Mouse (Mus musculus) intestine, embryonic 14.5 days (tissue): Measurements from ENCODE around the gene Olfr398. TPM values are rescaled to one million over a fixed set of nuclear protein-coding genes. Genes with fewer than 3 reads are reported as not detected.

ENCODE experiments used
- ATAC-seq: fragments of 200-750 bp; cut with Nextera tagmentation; replicated peaks from 2 replicates; pipeline ENCODE4 v1.8.0; 2017; ENCODE audit warnings: low read depth, moderate number of reproducible peaks, moderate TSS enrichment, moderate library complexity; ENCODE audit not compliant: low FRiP score, low TSS enrichment
- DNase-seq: peaks from one replicate; pipeline ENCODE4 v3.0.0-alpha.2; 2018; ENCODE audit warnings: low spot score
- H3K27ac ChIP-seq: fragments of 300-500 bp; sonication (generic); 2 replicates; pipeline ENCODE4 v1.5.1; 2014; ENCODE audit warnings: low read depth, mild to moderate bottlenecking, control low read depth
- H3K27me3 ChIP-seq: fragments of 300-500 bp; sonication (generic); replicated peaks from 2 replicates; pipeline ENCODE4 v1.6.1; 2014; ENCODE audit warnings: low read length, control low read depth; ENCODE audit not compliant: control insufficient read depth, insufficient read depth
- H3K36me3 ChIP-seq: fragments of 300-500 bp; sonication (generic); 2 replicates; pipeline ENCODE4 v1.6.1; 2014; ENCODE audit warnings: low read length, control low read depth; ENCODE audit not compliant: control insufficient read depth, insufficient read depth
- H3K4me1 ChIP-seq: fragments of 300-500 bp; sonication (generic); replicated peaks from 2 replicates; pipeline ENCODE4 v1.6.1; 2014; ENCODE audit warnings: low read length, control low read depth, mixed read lengths; ENCODE audit not compliant: control insufficient read depth, insufficient read depth
- H3K4me2 ChIP-seq: fragments of 300-500 bp; sonication (generic); 2 replicates; pipeline ENCODE4 v1.6.1; 2014; ENCODE audit warnings: low read length
- H3K4me3 ChIP-seq: fragments of 300-500 bp; sonication (generic); 2 replicates; pipeline ENCODE4 v1.5.1; 2014; ENCODE audit warnings: low read depth, low read length, control low read depth, mixed read lengths
- H3K9ac ChIP-seq: fragments of 300-500 bp; sonication (generic); 2 replicates; pipeline ENCODE4 v1.6.1; 2014; ENCODE audit warnings: mild to moderate bottlenecking, low read length
- H3K9me3 ChIP-seq: fragments of 300-500 bp; sonication (generic); 2 replicates; pipeline ENCODE4 v1.6.1; 2016; ENCODE audit warnings: low read length, control low read depth; ENCODE audit not compliant: control insufficient read depth
- WGBS: fragments of 180-500 bp; shearing (Covaris S2); extraction: QIAGEN DNeasy Blood & Tissue Kit; methylation state at CpG from one replicate; pipeline ENCODE4 v1.1.7; 2014; 5-methylcytosine and 5-hydroxymethylcytosine counted together
- polyA plus RNA-seq: library from polyadenylated mRNA; unstranded; fragments of >200 nt; fragmentation: Nextera tagmentation; extraction: Ambion mirVana; gene quantifications from 2 replicates; pipeline ENCODE4 v1.2.1, GENCODE M21; 2014

Gene Olfr398
- not detected in 2 replicates for polyA plus RNA-seq

DNA sequence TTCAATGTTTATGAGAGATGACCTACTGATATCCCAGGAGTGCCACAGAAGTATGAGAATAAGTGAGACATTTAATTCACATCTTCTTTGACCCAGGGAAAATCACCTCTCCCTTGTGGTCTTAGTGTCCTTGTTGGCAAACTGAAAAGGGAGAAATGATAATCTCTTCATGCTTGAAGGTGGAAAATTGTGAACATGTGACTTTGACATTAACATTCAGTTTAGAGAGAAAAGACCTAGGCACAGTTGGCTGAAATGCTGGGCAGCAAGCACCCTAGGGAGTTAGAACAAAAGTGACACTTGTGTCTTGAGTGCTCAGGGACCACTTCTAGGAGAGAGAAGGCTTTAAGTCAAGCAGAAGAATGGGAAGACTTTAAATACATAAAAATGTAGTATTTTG, at the start of gene Olfr398:
Olfr398 (minus strand) TSS at position 101 of the 400 bp plus-strand sequence.
- Histone ChIP-seq H3K4me2 (no peak within 1 kb of the TSS), H3K4me1 (no peaks in the 10 kb centered on the region), H3K27me3 (no peaks in the 10 kb centered on the region), H3K9ac (no peak within 1 kb of the TSS), H3K36me3 (no peaks in the 10 kb centered on the region), H3K9me3 (no peaks in the 10 kb centered on the region), H3K27ac (no peak within 1 kb of the TSS), H3K4me3 (no peak within 1 kb of the TSS)
- ATAC-seq, result no peak
- no peak for DNase-seq

- H3K4me1 ChIP-seq, result no peaks in the 10 kb centered on the region
- no peak overlapping the region for H3K4me3 ChIP-seq
- ATAC-seq (no peak), DNase-seq (no peak)
- H3K27ac ChIP-seq, result no peak overlapping the region
- no peaks in the 10 kb centered on the region for H3K27me3 ChIP-seq
- no peaks in the 10 kb centered on the region for H3K36me3 ChIP-seq
- no peak overlapping the region for H3K9ac ChIP-seq
- no peak overlapping the region for H3K4me2 ChIP-seq
- H3K9me3 ChIP-seq, result no peaks in the 10 kb centered on the region
Measured at GRCm38 (mm10) chr11:73993115-73993514, 2.9 kb upstream of the Olfr398 start.

DNA sequence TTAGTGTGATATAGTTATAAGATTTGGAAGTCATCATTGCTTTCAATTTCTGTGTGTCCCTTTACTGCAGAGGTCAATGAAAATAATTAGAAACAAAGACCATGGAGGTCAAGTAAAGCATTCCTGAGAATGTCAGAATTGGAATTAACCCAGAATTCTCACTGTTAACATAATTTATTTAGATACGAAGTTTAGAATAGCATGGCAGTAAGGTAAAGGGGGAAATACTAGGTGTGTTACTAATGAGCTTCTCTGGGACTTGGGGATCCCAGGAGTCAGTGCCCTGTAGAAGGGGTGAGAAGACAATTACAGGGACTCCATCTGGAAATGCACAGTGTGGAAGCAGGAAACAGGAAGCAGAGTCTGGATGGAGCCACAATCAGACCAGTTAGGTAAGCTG, 29.7 kb downstream of the Olfr398 start, which contains the start of gene Olfr397:
Olfr397 (plus strand) TSS at position 301 of the 400 bp plus-strand sequence.
- Histone ChIP-seq H3K4me2 (no peak within 1 kb of the TSS), H3K36me3 (no peaks in the 10 kb centered on the region), H3K4me1 (no peaks in the 10 kb centered on the region), H3K9me3 (no peaks in the 10 kb centered on the region), H3K4me3 (no peak within 1 kb of the TSS), H3K9ac (no peak within 1 kb of the TSS), H3K27ac (no peak within 1 kb of the TSS), H3K27me3 (no peaks in the 10 kb centered on the region)
- 69% methylated on average over 1 of the region's 1 CpGs for WGBS
- ATAC-seq, result no peak
- no peak for DNase-seq

- no peak within 1 kb of the TSS for H3K4me3 ChIP-seq
- no peak for ATAC-seq
- no peak within 1 kb of the TSS for H3K4me2 ChIP-seq
- H3K4me1 ChIP-seq, result no peaks in the 10 kb centered on the region
- no peak for DNase-seq
- H3K9ac ChIP-seq, result no peak within 1 kb of the TSS
- no peaks in the 10 kb centered on the region for H3K9me3 ChIP-seq
- H3K36me3 ChIP-seq, result no peaks in the 10 kb centered on the region
- H3K27me3 ChIP-seq, result no peaks in the 10 kb centered on the region
- H3K27ac ChIP-seq, result no peak within 1 kb of the TSS
Measured at GRCm38 (mm10) chr11:73936377-73936776, 53.8 kb downstream of the Olfr398 start, which contains the start of gene Olfr23. TSS of gene Olfr23 (plus strand) at chr11:73936677.

Other genes starting within 250 kb of the Olfr398 start
- not detected in 2 replicates for gene Olfr389, start 209.7 kb downstream of the Olfr398 start, polyA plus RNA-seq
- gene Olfr390, start 207.4 kb downstream of the Olfr398 start, polyA plus RNA-seq, result not detected in 2 replicates
- gene Olfr391-ps, start 187.4 kb downstream of the Olfr398 start, polyA plus RNA-seq, result not detected in 2 replicates
- not detected in 2 replicates for gene Olfr392, start 173.4 kb downstream of the Olfr398 start, polyA plus RNA-seq
- gene Olfr393, start 139.0 kb downstream of the Olfr398 start, polyA plus RNA-seq, result not detected in 2 replicates
- not detected in 2 replicates for gene Olfr394, start 99.6 kb downstream of the Olfr398 start, polyA plus RNA-seq
- gene Olfr395, start 81.1 kb downstream of the Olfr398 start, polyA plus RNA-seq, result not detected in 2 replicates
- not detected in 2 replicates for gene Olfr23, start 53.7 kb downstream of the Olfr398 start, polyA plus RNA-seq
- gene Olfr397, start 29.6 kb downstream of the Olfr398 start, polyA plus RNA-seq, result not detected in 2 replicates
- not detected in 2 replicates for gene Olfr139, start 66.1 kb upstream of the Olfr398 start, polyA plus RNA-seq
- not detected in 2 replicates for gene Olfr399, start 66.2 kb upstream of the Olfr398 start, polyA plus RNA-seq
- not detected in 2 replicates for gene Zfp616, start 79.5 kb upstream of the Olfr398 start, polyA plus RNA-seq
- gene Olfr401, start 123.3 kb upstream of the Olfr398 start, polyA plus RNA-seq, result not detected in 2 replicates
- gene Olfr402, start 163.1 kb upstream of the Olfr398 start, polyA plus RNA-seq, result not detected in 2 replicates
- not detected in 2 replicates for gene Olfr403, start 195.8 kb upstream of the Olfr398 start, polyA plus RNA-seq
- not detected in 2 replicates for gene Olfr43, start 221.0 kb upstream of the Olfr398 start, polyA plus RNA-seq